Mouse (Mus musculus): ENCODE measurements around the gene Rpl13a.
A peak's percentile ranks its signal among the peaks of the same experiment; 100 is the strongest.
"Not testable (repeated sequence)": the region's sequence is repeated elsewhere in the genome, so short reads cannot be mapped to it uniquely, and the experiment has no call there.

GRCm38 (mm10) chr7:45173772-45174171 is 45.2 kb upstream of the Rpl13a start:
- not testable (repeated sequence) for TF ChIP-seq POLR2A (IDR thresholded peaks at IDR 0.05; ENCODE audit: insufficient read depth, low read length); EP300 (IDR thresholded peaks at IDR 0.05; ENCODE audit: insufficient read depth, low read depth, low read length)
- TF ChIP-seq CTCF (IDR thresholded peaks at IDR 0.05; ENCODE audit: low read depth, low read length), result peak; percentile 17
